Mouse (Mus musculus): ENCODE results near the gene Med13.
"Not testable (repeated sequence)": the region's sequence is repeated elsewhere in the genome, so short reads cannot be mapped to it uniquely, and the experiment has no call there.

Med13 gene

DNA sequence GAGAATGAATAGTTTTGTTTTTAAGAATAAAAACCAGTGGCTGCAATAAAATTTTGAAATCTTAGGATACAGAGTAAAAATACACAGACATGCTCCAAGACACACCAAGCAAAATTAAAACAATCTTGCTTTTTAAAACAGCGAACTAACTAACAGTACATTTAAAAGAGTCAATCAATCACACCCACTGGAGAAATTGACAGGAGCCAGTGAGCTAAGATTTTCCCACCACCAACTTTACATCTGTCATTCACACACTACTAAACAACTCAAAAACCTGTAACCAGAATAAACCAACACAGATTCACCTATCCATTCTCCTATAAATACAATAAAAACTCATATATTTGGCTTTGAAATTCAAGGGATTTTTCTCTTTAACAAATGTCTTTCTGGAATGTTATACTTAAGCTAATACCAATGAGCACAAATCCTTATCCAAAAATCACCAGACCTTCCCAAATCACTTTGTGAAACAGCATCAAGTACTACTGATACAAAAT is 6.7 kb downstream of the Med13 start:
- CTCF ChIA-PET: no interaction called here
- POLR2A ChIA-PET: interaction anchor here in 2 of 4 experiments (0.6 to 2.4 kb wide), 5 partner anchors 8 to 746 kb away, joined by 3 to 11 read pairs (median 3); no protein-coding TSS in a partner anchor

DNA sequence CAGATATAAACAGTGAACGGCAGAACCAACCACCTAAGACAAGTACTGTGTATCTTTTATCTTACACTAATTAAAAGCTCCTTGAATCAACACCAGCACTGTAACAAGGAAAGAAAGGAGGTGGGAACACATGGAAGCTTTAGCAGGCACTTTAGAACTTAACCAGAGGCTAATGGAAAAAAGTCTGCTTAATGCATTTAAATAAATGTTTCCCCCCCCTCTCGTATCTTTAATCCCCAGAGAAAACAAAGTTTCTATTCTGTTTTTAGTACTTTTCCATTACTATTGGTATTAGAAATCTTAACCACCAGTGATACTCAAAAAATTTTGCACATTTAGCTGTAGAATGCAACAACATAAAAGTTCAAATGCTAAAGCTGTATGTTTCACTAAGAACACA is 8.1 kb downstream of the Med13 start:
- CTCF ChIA-PET: interaction anchor here in 1 of 4 experiments (0.5 to 1.0 kb wide), 2 partner anchors 9 to 47 kb away, joined by 3 to 5 read pairs; no protein-coding TSS in a partner anchor
- POLR2A ChIA-PET: interaction anchor here in 2 of 4 experiments (0.5 to 2.4 kb wide), 4 partner anchors 9 to 118 kb away, joined by 3 to 11 read pairs (median 4); no protein-coding TSS in a partner anchor

DNA sequence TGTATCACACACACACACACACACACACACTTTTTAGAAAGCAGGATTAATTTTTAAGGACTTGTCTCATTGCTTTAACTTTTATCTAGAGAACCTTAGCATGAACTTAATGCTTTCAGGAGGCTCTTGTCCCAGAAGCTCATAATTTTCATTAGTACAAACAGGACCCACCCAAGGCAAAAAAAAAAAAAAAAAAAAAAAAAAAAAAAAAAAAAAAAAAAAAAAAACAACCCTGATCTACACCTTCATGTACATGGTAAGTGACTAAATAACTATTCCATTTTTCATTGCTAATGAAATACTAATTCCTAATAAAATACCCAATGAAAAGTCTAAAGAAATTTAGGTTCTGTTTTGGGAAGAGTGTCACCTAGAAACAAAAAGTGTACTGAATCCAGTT is 8.5 kb downstream of the Med13 start:
- POLR2A ChIA-PET: interaction anchor here in 2 of 4 experiments (0.5 to 2.4 kb wide), 6 partner anchors 9 to 760 kb away, joined by 3 to 11 read pairs (median 4); partner anchors contain the start of gene Prr11 (in 1 of the 2)
- CTCF ChIA-PET: interaction anchor here in 1 of 4 experiments (0.5 to 1.0 kb wide), 2 partner anchors 9 to 47 kb away, joined by 3 to 5 read pairs; no protein-coding TSS in a partner anchor

DNA sequence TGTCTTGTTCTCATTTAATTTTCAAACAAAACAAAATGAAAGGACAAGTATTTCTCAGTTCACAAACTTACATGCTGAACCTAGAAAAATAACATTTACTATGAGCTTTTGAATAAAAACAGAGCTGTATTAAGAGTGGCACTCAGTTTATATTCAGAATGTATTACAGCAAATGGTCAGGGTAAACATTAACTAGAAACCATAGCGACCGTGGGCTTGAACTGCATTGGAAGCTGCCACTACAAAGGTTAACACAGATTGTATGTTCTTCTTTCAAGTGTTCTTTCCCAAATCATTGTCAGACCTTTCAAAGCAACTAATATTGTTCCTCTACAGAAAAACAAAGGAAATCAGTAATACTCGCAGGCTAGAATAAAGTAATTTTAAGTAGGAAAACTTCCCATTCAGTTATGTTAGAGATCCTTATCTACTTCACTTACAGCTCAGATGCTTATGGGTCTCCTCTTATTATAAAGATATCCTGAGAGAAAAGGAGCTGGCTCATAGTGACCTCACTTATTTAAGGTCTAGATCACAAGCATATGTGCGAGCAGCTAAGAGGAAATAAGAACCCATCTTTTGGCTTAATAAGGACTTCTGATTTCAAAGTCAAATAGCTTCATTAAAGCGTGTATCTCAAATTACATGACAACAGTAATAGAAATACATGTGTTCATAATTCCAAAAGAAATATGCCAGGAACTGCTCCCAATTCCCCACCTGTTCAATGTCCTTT is 9.8 kb downstream of the Med13 start:
- POLR2A ChIA-PET: interaction anchor here in 2 of 4 experiments (0.9 to 1.6 kb wide), 10 partner anchors 9 to 148 kb away, joined by 3 to 10 read pairs (median 4); no protein-coding TSS in a partner anchor
- CTCF ChIA-PET: interaction anchor here in 2 of 4 experiments (0.6 to 1.6 kb wide), 3 partner anchors 11 to 33 kb away, joined by 4 to 10 read pairs (median 4); no protein-coding TSS in a partner anchor

DNA sequence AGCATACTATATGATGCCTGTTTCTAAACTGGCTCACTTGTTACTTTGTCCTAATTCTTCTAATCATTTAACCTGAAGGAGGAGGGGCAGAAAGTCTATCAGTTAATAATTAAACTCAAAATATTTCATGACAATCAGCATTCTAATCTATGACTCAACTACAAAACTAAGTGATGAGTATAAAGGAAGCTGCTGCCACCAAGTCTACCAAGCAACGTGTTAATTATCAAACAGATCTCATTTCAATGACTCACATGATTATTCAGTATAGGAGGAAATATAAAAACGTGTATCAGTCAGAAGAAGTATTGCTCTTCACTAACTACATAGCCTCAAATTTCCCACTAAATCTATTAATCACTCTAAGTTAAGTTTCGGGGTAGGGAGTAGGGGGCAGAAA is 10.9 kb downstream of the Med13 start:
- CTCF ChIA-PET: no interaction called here

DNA sequence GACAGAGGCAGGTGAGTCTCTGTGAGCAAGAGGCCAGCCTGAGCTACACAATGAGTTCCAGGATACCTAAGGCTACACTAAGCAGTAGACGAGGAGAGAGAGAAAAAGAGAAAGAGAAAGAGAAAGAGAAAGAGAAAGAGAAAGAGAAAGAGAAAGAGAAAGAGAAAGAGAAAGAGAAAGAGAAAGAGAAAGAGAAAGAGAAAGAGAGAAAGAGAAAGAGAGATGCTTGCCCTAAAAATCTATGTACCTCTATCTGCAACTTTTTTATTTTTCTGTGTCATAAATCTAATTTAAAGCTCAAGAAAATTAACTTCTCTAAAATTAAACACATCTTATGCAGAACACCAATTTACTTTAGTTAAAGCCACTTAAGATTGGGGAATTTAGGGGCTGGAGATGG is 12.5 kb downstream of the Med13 start:
- ChIA-PET CTCF (interaction anchor here in 2 of 4 experiments (0.7 to 0.9 kb wide), 2 partner anchors 13 kb away, joined by 3 to 4 read pairs; no protein-coding TSS in a partner anchor), POLR2A (interaction anchor here in 3 of 4 experiments (1.1 to 1.8 kb wide), 4 partner anchors 9 to 14 kb away, joined by 4 to 8 read pairs (median 5); no protein-coding TSS in a partner anchor)

More for the DNA sequence above, 10.9 kb downstream of the Med13 start:
- POLR2A ChIA-PET: interaction anchor here in 2 of 4 experiments (1.0 to 1.6 kb wide), 6 partner anchors 9 to 156 kb away, joined by 3 to 6 read pairs (median 3); no protein-coding TSS in a partner anchor

DNA sequence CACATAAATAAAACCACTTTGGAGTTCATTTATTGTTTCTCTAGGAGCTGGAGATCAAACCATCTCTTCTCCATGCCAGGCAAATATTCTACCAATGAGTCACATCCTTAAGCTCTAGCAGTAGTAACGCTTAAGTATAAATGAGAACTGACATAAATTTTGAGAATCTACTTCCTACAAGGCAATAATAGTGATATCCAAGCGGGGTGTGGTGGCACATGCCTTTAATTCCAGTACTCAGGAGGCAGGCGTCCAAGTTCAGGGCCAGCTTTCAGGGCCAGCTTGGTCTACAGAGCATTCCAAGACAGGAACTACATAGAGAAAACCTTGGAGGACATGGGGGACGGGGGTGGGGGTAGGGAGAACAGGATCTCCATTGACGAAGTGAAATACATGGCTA is 33.2 kb downstream of the Med13 start:
- ChIA-PET POLR2A (interaction anchor here in 2 of 4 experiments (0.6 to 1.9 kb wide), 9 partner anchors 8 to 1276 kb away, joined by 3 to 8 read pairs (median 3); partner anchors contain the start of gene Ints2 (in 1 of the 2)), CTCF (interaction anchor here in 2 of 4 experiments (0.6 kb wide), 3 partner anchors 9 to 68 kb away, joined by 4 to 12 read pairs (median 8); no protein-coding TSS in a partner anchor)

DNA sequence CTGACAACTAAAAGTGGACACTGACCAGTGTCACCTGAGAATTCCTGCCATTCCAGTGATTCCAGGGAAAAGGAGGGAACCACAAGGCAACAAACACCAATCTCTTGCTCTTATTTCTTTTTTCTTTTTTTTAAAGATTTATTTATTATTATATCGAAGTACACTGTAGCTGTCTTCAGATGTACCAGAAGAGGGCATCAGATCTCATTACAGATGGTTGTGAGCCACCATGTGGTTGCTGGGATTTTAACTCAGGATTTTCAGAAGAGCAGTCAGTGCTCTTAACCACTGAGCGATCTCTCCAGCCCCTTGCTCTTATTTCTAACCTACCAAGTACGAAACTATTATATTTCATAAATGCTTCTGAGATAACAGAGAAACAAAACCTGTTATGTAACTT is 42.4 kb downstream of the Med13 start:
- POLR2A ChIA-PET: interaction anchor here in 1 of 4 experiments (1.7 to 2.4 kb wide), 2 partner anchors 15 to 58 kb away, joined by 4 to 6 read pairs; partner anchors contain the start of gene Ints2
- CTCF ChIA-PET: interaction anchor here (0.5 to 1.3 kb wide), 5 partner anchors 9 to 135 kb away, joined by 3 to 8 read pairs (median 4); no protein-coding TSS in a partner anchor

DNA sequence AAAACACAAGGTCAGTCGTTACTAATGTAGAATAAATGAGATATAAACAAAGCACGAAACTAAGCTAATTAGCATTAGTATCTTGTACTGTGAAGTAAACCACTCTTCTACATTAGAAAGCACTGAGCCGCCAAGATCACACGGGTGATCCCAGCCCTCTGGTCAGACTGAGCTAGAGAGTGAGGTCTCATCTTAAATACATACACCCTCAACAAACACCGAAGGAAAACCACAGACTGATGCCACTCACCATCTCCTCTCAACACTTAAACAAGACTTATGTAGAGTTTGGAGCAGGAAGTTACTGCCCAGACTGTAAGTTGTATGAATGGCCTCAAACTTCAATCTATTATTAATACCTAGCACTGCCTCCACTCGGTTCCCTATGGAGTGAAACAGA is 47.1 kb downstream of the Med13 start:
- ChIA-PET POLR2A (interaction anchor here in 1 of 4 experiments (2.1 kb wide), 1 partner anchor 14 kb away, joined by 5 read pairs; no protein-coding TSS in a partner anchor), CTCF (no interaction called here)

DNA sequence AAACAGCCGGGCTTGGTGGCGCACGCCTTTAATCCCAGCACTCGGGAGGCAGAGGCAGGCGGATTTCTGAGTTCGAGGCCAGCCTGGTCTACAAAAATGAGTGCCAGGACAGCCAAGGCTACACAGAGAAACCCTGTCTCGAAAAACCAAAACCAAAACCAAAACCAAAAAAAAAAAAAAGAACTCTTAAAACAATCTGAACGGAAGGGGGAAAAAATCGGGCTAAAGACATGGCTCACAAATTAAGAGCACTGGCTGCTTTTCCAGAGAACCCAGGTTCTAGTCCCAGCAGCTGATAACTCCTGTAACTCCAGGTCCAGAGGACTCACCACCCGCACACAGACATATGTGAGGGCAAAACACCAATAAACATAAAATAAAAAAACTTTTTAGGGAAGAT is 65.2 kb downstream of the Med13 start:
- CTCF ChIA-PET, POLR2A ChIA-PET: not testable (repeated sequence)

DNA sequence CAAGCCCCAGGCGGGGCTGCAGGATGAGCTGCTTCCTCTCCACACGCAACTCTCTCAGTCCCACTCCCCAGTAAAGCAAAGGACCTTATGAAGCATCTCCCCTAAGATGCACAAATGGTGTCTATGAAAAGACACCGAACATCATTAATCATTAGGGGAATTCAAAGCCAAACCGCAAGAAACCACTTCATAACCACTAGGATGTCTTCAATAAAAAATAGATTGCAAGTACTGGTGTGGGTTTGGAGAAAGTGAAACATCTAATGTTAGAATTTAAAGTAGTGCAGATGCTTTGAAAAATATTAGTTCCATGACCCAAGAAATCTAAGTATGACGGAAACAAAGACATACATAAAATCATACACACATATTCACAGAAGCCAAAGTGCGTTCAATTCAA is 65.7 kb downstream of the Med13 start:
- ChIA-PET POLR2A (no interaction called here), CTCF (no interaction called here)

DNA sequence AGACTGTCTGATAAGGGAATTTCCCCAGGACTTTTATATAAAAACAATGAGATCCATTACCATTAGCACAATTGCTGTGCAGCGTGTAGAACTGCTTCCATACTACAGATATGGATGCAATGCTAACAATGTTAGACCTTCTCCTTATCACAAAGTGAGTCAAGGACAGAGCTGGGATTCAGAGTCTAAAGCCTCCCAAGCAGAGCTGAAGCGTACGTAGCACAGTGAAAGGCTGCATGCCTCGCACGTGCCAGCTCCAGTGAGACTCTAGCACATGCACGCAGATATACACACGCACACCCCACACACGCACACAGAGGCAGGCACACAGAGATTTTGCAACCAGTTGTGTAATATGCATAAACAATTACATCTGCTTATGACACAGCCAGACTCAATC is 71.7 kb downstream of the Med13 start:
- POLR2A ChIA-PET: interaction anchor here in 2 of 4 experiments (0.6 to 0.8 kb wide), 2 partner anchors 28 to 66 kb away, joined by 3 to 4 read pairs; partner anchors contain the start of gene Ints2 (in 1 of the 2)
- CTCF ChIA-PET: no interaction called here

DNA sequence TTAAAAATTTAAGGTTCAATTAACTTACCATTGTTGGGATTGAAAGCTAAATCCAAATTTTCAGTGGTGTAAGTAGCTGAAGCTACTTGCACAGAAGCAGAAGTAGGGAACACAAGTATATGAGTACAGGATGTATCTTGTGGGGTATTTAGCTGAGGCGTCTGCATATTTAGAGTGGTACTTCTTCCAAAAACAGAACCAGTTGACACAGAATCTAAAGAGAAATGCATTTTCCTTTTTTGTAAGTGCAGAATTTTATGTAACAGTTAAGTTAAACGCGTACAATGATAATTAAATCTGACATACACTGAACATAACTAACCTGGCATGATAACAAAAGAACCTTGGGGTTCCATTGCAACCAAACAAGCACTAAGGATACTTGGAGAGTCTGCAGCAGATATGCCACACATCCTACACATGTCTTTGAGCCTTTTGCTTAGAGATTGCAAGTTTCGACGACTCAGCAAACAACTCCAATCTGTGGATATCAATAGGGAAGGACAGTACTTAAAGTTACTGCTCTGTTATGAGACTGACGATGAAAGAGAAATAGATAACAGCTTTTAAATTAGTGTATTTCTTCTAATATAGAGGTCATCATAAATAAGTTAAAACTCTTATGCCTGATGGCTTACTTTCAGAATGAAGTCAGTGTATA is 78.8 kb downstream of the Med13 start:
- CTCF ChIA-PET: no interaction called here
- POLR2A ChIA-PET: interaction anchor here in 1 of 4 experiments (1.1 kb wide), 1 partner anchor 21 kb away, joined by 4 read pairs; the partner anchor contains the start of gene Ints2

DNA sequence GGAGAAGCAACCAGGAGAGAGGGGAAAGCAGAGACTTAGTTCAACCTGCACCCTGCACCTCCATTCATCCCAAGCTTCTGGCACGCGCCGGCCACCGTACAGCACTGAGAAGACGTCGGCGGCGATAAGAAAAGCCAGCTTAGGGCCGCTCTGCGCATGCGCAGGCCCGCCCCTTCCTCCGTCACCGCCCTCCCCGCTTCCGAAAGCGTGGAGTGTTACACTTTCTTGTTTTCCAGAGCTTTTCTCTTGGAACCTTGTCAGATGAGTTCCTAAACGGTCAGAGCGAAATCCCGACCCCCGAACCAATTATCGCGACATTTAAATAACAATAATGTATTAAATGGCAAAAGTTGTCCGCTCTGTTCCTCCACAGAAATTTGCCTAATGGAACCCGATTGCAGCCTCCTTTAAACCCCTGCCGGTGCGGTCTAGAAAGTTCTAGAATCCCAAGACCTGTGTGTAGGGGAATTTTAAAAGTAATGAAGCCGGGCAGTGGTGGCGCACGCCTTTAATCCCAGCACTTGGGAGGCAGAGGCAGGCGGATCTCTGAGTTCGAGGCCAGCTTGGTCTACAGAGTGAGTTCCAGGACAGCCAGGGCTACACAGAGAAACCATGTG is 99.8 kb downstream of the Med13 start, which contains the start of gene Ints2:
Gene Ints2, minus strand, starts transcription at position 116 of the 617 bp plus-strand sequence.
- ChIA-PET POLR2A (interaction anchor here (0.6 to 2.9 kb wide), 67 partner anchors 9 to 1439 kb away, joined by 3 to 18 read pairs (median 4); partner anchors contain the start of genes Brip1 (in 2 of the 4), Rps6kb1 (in 2 of the 4), Tubd1 (in 2 of the 4) and Bcas3 (in 1 of the 4)), CTCF (interaction anchor here in 2 of 4 experiments (0.6 to 1.5 kb wide), 4 partner anchors 57 to 361 kb away, joined by 3 read pairs; partner anchors contain the start of gene Brip1 (in 1 of the 2))

DNA sequence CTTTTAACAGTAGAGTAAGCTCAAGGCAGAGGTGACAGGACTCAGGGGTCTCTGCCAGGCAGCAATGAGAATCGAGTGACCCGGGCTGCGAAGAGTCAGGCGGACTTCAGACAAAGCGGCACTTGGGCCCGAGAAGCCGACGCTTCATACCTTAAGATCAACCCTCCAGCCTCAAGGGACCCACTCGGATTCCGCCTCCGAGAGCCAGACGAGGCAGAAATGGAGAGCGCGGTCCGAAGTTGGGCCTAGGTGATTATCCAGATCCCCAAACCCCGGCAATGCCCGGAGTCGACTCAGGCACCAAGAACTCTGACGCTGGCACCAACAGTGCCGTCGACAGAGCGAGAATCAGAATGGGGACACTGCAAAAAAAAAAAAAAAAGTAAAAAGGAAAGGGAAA is 100.3 kb downstream of the Med13 start:
- ChIA-PET CTCF (interaction anchor here in 1 of 4 experiments (0.6 to 1.5 kb wide), 3 partner anchors 56 to 182 kb away, joined by 3 read pairs; partner anchors contain the start of gene Brip1), POLR2A (interaction anchor here (0.6 to 2.9 kb wide), 61 partner anchors 8 to 1438 kb away, joined by 3 to 18 read pairs (median 4); partner anchors contain the start of genes Brip1 (in 2 of the 4), Rps6kb1 (in 2 of the 4), Tubd1 (in 2 of the 4) and Bcas3 (in 1 of the 4))

DNA sequence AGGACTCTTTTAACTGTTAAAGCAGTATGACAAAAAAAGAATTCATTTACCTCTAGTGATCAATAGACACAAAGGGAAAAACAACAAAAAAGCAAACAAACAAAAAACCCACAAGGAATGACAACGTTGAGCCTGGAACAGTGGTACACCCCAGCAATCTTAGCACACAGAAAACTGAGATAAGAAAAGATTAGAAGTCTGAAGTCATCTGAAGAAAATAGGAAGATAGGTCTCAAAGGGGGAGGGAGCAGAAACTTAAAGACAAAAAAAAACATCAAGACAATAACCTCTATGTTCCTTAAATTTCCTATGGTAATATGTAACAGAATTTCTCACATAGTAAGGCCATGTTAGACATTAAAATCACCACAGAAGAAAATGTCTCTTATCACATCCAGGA is 104.1 kb downstream of the Med13 start:
- ChIA-PET CTCF (no interaction called here), POLR2A (interaction anchor here in 1 of 4 experiments (1.0 kb wide), 1 partner anchor 105 kb away, joined by 3 read pairs; no protein-coding TSS in a partner anchor)

DNA sequence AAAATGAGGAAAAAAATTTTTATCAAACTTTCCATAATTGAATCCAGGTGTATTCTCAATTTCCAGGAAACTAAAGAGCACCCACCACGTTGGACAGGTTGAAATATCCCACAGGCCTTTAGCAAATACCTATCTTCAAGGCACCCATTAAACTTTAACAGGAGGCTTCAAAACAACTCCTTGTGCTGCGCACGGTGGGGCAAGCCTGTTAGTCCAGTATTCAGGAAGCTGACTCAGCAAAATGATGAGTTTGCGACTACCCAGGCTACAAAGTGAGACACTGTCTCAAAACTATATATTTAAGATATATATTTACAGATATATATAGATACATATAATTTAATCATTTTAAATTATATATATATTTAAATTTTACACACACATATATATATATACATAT is 125.0 kb downstream of the Med13 start:
- POLR2A ChIA-PET: interaction anchor here in 3 of 4 experiments (0.6 to 1.5 kb wide), 9 partner anchors 11 to 32 kb away, joined by 3 to 5 read pairs (median 4); partner anchors contain the start of genes Brip1 (in 1 of the 3) and Ints2 (in 1 of the 3)
- CTCF ChIA-PET: no interaction called here
